Mouse (Mus musculus): Measurements from ENCODE around the gene Ptgs1.

Ptgs1 gene

GRCm38 (mm10) chr2:36215203-36215739, 15.0 kb upstream of the Ptgs1 start:
- no peak for DNase-seq

GRCm38 (mm10) chr2:36216546-36216945, 13.7 kb upstream of the Ptgs1 start:
- no peak for DNase-seq

- peak in 1 of 2 experiments; percentile 19 for DNase-seq
Measured at GRCm38 (mm10) chr2:36216953-36217573, 13.2 kb upstream of the Ptgs1 start.

GRCm38 (mm10) chr2:36217692-36218233, 12.5 kb upstream of the Ptgs1 start:
- DNase-seq: no peak

GRCm38 (mm10) chr2:36220106-36220505, 10.1 kb upstream of the Ptgs1 start:
- DNase-seq: no peak

GRCm38 (mm10) chr2:36220891-36221290, 9.3 kb upstream of the Ptgs1 start:
- no peak for DNase-seq

GRCm38 (mm10) chr2:36222168-36222848, 7.9 kb upstream of the Ptgs1 start:
- DNase-seq: no peak

GRCm38 (mm10) chr2:36223436-36223835, 6.8 kb upstream of the Ptgs1 start:
- DNase-seq: no peak

GRCm38 (mm10) chr2:36224153-36224552, 6.1 kb upstream of the Ptgs1 start:
- DNase-seq: no peak

GRCm38 (mm10) chr2:36224599-36224998, 5.6 kb upstream of the Ptgs1 start:
- no peak for DNase-seq

- no peak for DNase-seq
Measured at GRCm38 (mm10) chr2:36230967-36231366, 741 bp downstream of the Ptgs1 start.

GRCm38 (mm10) chr2:36234526-36235368, 4.5 kb downstream of the Ptgs1 start:
- DNase-seq: no peak

GRCm38 (mm10) chr2:36235917-36236316, 5.7 kb downstream of the Ptgs1 start:
- no peak for DNase-seq

- DNase-seq: no peak
Measured at GRCm38 (mm10) chr2:36236889-36237288, 6.7 kb downstream of the Ptgs1 start.

- DNase-seq: no peak
Measured at GRCm38 (mm10) chr2:36237557-36237956, 7.3 kb downstream of the Ptgs1 start.

GRCm38 (mm10) chr2:36238467-36238866, 8.2 kb downstream of the Ptgs1 start:
- DNase-seq: no peak

- DNase-seq: no peak
Measured at GRCm38 (mm10) chr2:36238951-36239350, 8.7 kb downstream of the Ptgs1 start.

- DNase-seq: no peak
Measured at GRCm38 (mm10) chr2:36242514-36242913, 12.3 kb downstream of the Ptgs1 start.

- DNase-seq: no peak
Measured at GRCm38 (mm10) chr2:36243296-36243891, 13.2 kb downstream of the Ptgs1 start.

- DNase-seq: no peak
Measured at GRCm38 (mm10) chr2:36243892-36244309, 13.7 kb downstream of the Ptgs1 start.

GRCm38 (mm10) chr2:36244705-36245104, 14.5 kb downstream of the Ptgs1 start:
- DNase-seq: no peak

- DNase-seq: no peak
Measured at GRCm38 (mm10) chr2:36247964-36248363, 17.7 kb downstream of the Ptgs1 start.

GRCm38 (mm10) chr2:36251156-36251555, 20.9 kb downstream of the Ptgs1 start:
- DNase-seq: no peak

Data from B cell, adult 2 months (primary cell).